Mouse (Mus musculus): ENCODE results near the gene Pex11b. TPM values are rescaled to one million over a fixed set of nuclear protein-coding genes. Genes with fewer than 3 reads are reported as not detected.
"Not testable (repeated sequence)": the region's sequence is repeated elsewhere in the genome, so short reads cannot be mapped to it uniquely, and the experiment has no call there.

Pex11b gene
- polyA plus RNA-seq, 1 experiment: 35.4 TPM

DNA sequence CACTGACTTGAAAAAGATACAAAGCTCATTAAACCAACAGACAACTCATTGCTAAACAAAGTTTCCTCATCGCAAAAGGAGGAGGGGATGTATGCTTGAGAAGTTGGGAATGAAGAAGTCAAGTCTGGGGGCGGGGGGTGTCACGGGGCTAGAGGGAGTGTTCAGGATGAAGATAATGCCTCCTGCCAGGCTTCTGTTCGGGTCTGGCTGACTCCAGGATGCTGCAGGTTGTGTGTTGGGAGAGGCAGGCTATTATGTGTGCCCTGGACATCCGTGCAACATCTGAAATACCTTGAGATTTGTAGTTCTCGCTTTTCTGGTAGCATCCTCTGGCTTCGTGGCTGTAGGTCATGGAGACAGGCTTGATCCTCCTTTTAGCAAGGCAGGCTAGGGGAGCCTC is 43.3 kb downstream of the Pex11b start:
- H3K27ac ChIP-seq (replicated peaks; ENCODE audit: low read depth, low read length): no peak overlapping the region
- H3K4me1 ChIP-seq (ENCODE audit: control insufficient read depth, insufficient read depth, insufficient read length, low read length): no peaks in the 10 kb centered on the region
- H3K4me3 ChIP-seq (ENCODE audit: insufficient read depth, low read depth, low read length): no peak overlapping the region

DNA sequence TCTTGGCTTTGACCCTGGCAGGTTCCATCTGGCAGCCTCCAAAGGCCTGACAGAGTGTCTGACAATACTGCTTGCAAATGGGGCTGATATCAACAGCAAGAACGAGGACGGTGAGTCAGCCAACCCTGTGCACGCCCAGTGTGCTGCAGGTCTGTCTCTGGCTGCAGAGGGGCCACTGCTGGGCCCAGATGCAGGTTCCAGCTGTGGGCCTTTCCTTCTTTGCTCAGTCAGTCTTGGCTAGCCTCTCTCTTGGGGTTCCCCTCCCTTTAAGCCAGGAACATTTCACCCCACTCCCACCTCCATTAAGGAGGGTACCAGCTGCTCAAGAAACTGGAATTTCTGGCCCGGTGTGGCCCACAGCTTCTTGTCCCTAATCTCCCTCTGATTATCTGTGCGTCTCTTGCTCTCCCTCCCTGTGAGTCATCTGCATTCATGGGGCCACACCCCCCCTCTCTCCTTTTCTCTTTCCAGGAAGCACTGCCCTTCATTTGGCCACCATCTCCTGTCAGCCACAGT is 44.0 kb downstream of the Pex11b start:
- H3K27ac ChIP-seq (replicated peaks; ENCODE audit: low read depth, low read length): no peak overlapping the region
- no peak overlapping the region for H3K4me3 ChIP-seq (ENCODE audit: insufficient read depth, low read depth, low read length)
- no peaks in the 10 kb centered on the region for H3K4me1 ChIP-seq (ENCODE audit: control insufficient read depth, insufficient read depth, insufficient read length, low read length)

DNA sequence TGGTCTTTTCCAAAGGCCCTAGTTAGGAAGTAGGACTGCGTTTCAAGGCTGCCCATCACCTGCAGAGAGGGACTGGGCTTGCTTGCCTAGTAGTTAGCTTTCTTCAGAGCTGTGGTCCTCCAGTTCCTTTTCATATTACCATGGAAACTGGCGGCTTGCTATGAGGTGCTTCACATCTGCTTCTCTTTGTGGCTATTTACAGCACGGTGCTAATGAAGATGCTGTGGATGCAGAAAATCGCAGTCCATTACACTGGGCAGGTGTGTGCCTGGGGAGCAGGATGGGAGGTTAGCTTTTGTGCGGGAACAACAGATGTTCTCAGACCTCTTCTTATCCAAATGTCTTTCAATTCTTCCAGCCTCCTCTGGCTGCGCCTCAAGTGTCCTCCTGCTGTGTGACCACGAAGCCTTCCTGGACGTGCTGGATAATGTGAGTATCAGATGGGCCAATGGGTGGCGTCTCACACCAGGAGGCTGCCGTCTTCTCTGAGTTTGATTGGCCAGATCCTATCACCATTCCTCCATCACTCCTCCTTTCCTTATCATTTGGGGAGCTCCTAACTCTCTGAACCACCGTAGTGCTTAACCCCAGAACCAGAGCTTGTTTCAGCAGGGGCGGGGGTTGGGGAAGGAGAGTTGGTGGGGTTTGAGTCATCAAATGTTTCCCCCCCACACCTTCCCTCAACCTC is 45.2 kb downstream of the Pex11b start:
- Histone ChIP-seq H3K27ac (replicated peaks; ENCODE audit: low read depth, low read length) (no peak overlapping the region), H3K4me3 (ENCODE audit: insufficient read depth, low read depth, low read length) (no peak overlapping the region), H3K4me1 (ENCODE audit: control insufficient read depth, insufficient read depth, insufficient read length, low read length) (no peaks in the 10 kb centered on the region)

DNA sequence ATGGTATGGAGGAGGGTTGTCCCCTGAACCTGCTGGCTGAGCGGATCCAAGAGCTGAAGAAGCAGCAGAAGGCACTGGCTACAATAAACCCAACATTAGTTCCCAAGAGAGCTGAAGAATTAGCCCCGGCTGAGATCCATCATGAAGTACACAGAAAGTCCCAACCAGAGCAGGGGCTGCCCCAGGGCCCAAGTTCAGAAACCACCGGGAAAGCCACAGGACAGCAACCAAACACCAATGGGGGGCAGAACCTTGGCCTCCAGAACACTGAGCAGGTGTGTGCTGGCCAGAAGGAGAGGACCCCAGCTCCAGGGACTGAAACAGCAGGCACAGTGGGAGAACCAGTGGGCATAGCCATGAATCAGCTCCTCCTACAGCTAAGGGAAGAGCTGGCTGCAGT is 48.3 kb downstream of the Pex11b start:
- no peak overlapping the region for H3K4me3 ChIP-seq (ENCODE audit: insufficient read depth, low read depth, low read length)
- no peaks in the 10 kb centered on the region for H3K4me1 ChIP-seq (ENCODE audit: control insufficient read depth, insufficient read depth, insufficient read length, low read length)
- H3K27ac ChIP-seq (replicated peaks; ENCODE audit: low read depth, low read length): no peak overlapping the region

DNA sequence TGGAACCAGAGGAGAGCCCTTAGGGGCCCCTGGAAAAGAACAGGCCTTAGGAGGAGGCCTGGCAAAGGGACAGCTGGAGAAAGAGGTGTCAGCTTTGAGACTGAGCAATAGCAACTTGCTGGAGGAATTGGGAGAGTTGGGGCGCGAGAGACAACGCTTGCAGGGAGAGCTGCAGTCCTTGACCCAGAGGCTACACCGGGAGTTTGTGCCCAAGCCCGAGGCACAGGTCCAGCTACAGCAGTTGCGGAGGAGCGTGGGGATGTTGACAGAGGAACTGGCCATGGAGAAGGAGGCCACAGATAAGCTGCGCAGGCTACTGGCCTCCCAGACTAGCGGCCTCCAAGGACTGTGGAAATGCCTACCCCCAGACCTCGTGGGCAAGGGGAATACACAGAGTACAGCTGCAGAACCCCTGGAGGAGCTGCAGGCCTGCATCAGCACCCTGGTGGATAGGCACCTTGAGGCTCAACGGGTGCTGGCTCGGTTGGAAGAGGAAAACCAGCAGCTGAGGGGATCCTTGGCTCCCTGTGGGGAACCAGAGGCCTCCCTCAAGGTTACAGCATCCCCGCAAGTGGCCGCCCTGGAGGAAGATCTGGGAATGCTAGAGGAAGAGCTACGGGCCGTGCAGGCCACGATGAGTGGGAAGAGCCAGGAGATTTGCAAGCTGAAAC is 49.1 kb downstream of the Pex11b start:
- H3K4me3 ChIP-seq (ENCODE audit: insufficient read depth, low read depth, low read length): no peak overlapping the region
- H3K27ac ChIP-seq (replicated peaks; ENCODE audit: low read depth, low read length): no peak overlapping the region
- no peaks in the 10 kb centered on the region for H3K4me1 ChIP-seq (ENCODE audit: control insufficient read depth, insufficient read depth, insufficient read length, low read length)

DNA sequence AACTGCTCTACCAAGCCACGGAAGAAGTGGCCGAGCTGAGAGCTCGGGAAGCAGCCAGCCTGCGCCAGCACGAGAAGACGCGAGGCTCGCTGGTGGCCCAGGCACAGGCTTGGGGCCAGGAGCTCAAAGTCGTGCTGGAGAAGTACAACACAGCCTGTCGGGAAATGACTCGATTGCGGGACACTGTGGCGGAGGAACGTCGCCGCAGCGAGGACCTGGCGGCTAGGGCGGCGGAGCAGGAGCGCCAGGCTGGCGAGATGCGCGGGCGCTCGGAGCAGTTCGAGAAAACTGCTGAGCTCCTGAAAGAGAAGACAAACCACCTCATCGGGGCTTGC is 49.6 kb downstream of the Pex11b start:
- H3K27ac ChIP-seq (replicated peaks; ENCODE audit: low read depth, low read length): no peak overlapping the region
- H3K4me3 ChIP-seq (ENCODE audit: insufficient read depth, low read depth, low read length): 0 out of 2 replicates have a peak overlapping the region, but pooled peaks have one; percentile 23
- H3K4me1 ChIP-seq (ENCODE audit: control insufficient read depth, insufficient read depth, insufficient read length, low read length): no peaks in the 10 kb centered on the region

DNA sequence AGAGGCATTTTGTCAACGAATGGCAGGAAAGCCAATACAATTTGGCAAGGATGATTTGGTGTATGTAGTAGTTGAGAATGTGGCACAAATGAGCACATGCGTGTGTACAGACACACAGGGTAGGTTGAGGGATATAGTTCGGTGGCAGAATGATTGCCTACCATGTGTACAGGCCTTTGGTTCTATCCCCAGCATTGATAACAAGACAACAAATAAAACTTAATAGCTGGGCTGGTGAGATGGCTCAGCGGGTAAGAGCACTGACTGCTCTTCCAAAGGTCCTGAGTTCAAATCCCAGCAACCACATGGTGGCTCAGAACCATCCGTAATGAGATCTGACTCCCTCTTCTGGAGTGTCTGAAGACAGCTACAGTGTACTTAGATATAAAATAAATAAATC is 50.9 kb downstream of the Pex11b start:
- not testable (repeated sequence) for H3K4me1 ChIP-seq (ENCODE audit: control insufficient read depth, insufficient read depth, insufficient read length, low read length); H3K4me3 ChIP-seq (ENCODE audit: insufficient read depth, low read depth, low read length); H3K27ac ChIP-seq (replicated peaks; ENCODE audit: low read depth, low read length)

DNA sequence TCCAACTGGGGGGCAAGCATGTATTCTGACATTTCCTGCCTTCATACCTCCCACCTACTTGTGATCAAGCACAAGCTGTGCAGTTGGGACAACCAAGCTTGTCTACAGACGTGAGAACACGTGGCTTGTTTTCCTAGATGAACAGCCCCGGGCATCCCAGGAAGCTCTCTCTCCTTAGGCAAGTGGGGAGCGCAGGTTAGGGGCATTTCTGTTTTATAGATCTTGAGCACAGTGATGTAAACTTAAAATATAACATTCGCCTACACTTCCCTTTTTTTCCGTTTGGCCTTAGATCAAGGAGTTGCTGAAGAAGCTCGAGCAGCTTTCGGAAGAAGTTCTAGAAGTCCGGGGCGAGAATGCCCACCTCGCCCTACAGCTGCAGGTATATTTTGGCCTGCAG is 53.7 kb downstream of the Pex11b start:
- H3K27ac ChIP-seq (replicated peaks; ENCODE audit: low read depth, low read length): no peak overlapping the region
- H3K4me3 ChIP-seq (ENCODE audit: insufficient read depth, low read depth, low read length): no peak overlapping the region
- H3K4me1 ChIP-seq (ENCODE audit: control insufficient read depth, insufficient read depth, insufficient read length, low read length): no peaks in the 10 kb centered on the region

DNA sequence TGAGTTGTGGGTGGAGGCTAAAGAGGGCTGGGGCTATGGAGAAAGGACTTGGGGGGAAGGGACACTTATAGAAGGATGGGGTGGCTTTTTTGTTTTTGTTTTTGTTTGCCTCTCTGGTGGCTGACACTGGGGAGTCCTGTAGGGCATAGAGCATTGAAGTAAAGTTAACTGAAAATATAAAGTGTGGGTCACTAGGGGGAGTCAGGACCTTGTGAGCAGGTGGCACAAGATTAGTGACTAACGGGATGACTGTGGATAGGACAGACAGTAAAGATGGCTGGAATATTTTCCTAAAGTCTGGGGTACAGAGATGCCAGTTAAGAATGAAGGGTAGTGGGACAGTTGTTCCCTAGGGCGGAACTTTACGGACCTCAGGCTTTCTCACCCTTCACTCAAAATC is 55.1 kb downstream of the Pex11b start:
- Histone ChIP-seq H3K27ac (replicated peaks; ENCODE audit: low read depth, low read length) (no peak overlapping the region), H3K4me3 (ENCODE audit: insufficient read depth, low read depth, low read length) (no peak overlapping the region), H3K4me1 (ENCODE audit: control insufficient read depth, insufficient read depth, insufficient read length, low read length) (no peaks in the 10 kb centered on the region)

DNA sequence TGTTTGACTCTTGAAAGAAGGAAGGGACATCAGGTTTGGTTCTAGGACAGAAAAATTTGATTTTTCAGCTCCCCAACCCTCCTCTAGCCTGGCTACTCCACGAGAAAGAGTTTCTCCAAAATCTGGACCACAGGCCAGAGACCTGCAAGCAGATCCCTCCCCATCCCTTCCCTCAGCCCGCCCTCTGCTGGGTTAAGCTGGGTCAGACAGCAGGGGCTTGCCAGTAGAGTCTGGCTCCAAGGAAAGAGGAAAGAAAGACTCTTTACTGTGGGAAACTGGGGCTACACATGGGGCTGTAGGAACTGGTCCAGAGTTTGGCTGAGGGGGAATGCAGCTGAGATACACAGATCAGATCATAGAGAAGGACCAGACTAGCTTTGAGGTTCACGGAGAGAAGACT is 57.3 kb downstream of the Pex11b start:
- Histone ChIP-seq H3K4me1 (ENCODE audit: control insufficient read depth, insufficient read depth, insufficient read length, low read length) (no peaks in the 10 kb centered on the region), H3K4me3 (ENCODE audit: insufficient read depth, low read depth, low read length) (no peak overlapping the region), H3K27ac (replicated peaks; ENCODE audit: low read depth, low read length) (no peak overlapping the region)

DNA sequence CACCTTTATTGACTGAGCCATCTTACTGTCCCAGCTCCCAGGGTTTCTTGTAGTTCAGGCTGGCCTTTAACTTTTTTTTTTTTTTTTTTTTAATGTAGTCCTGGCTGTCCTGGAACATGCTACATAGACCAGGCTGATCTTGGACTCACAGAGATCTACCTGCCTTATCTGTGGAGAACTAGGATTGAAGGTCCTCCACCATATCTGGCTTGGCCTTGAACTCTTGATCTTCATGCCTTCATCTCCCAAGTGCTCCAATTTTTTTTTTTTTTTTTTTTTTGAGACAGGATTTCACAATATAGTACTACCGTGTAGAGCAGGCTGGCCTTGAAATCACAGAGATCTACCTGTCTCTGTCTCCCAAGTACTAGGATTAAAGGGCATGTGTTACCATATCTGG is 58.4 kb downstream of the Pex11b start:
- no peaks in the 10 kb centered on the region for H3K4me1 ChIP-seq (ENCODE audit: control insufficient read depth, insufficient read depth, insufficient read length, low read length)
- no peak overlapping the region for H3K27ac ChIP-seq (replicated peaks; ENCODE audit: low read depth, low read length)
- H3K4me3 ChIP-seq (ENCODE audit: insufficient read depth, low read depth, low read length): no peak overlapping the region

Other genes starting within 250 kb of the Pex11b start
- gene BC107364, start 183.1 kb upstream of the Pex11b start, polyA plus RNA-seq (2012; ENCODE audit: insufficient read depth, insufficient read length, missing spikeins): not detected in 2 replicates
- gene Hfe2, start 110.2 kb upstream of the Pex11b start, polyA plus RNA-seq (2012; ENCODE audit: insufficient read depth, insufficient read length, missing spikeins): 5.4 and 8.2 TPM in 2 replicates
- gene Txnip, start 77.4 kb upstream of the Pex11b start, polyA plus RNA-seq (2012; ENCODE audit: insufficient read depth, insufficient read length, missing spikeins): 1,091 and 1,303 TPM in 2 replicates
- gene Gm16253, start 58.4 kb upstream of the Pex11b start, polyA plus RNA-seq (2012; ENCODE audit: insufficient read depth, insufficient read length, missing spikeins): not detected in 2 replicates
- gene Polr3gl, start 41.2 kb upstream of the Pex11b start, polyA plus RNA-seq (2012; ENCODE audit: insufficient read depth, insufficient read length, missing spikeins): 39.0 and 72.4 TPM in 2 replicates
- gene Ankrd34a, start 38.7 kb upstream of the Pex11b start, polyA plus RNA-seq (2012; ENCODE audit: insufficient read depth, insufficient read length, missing spikeins): not detected in 2 replicates
- 10.0 and 11.0 TPM in 2 replicates for gene Lix1l, start 34.2 kb upstream of the Pex11b start, polyA plus RNA-seq (2012; ENCODE audit: insufficient read depth, insufficient read length, missing spikeins)
- gene Rbm8a, start 5.4 kb upstream of the Pex11b start, polyA plus RNA-seq (2012; ENCODE audit: insufficient read depth, insufficient read length, missing spikeins): 78.8 and 110 TPM in 2 replicates
- not detected in 2 replicates for gene Gm42957, start 98 bp downstream of the Pex11b start, polyA plus RNA-seq (2012; ENCODE audit: insufficient read depth, insufficient read length, missing spikeins)
- gene Itga10, start 10.2 kb downstream of the Pex11b start, polyA plus RNA-seq (2012; ENCODE audit: insufficient read depth, insufficient read length, missing spikeins): 0.20 and 0.67 TPM in 2 replicates
- 0.29 TPM in 1 of 2 replicates, not detected in the other for gene Ankrd35, start 34.8 kb downstream of the Pex11b start, polyA plus RNA-seq (2012; ENCODE audit: insufficient read depth, insufficient read length, missing spikeins)
- 8.2 and 9.0 TPM in 2 replicates for gene Pias3, start 61.0 kb downstream of the Pex11b start, polyA plus RNA-seq (2012; ENCODE audit: insufficient read depth, insufficient read length, missing spikeins)
- 4.4 and 5.3 TPM in 2 replicates for gene Nudt17, start 73.2 kb downstream of the Pex11b start, polyA plus RNA-seq (2012; ENCODE audit: insufficient read depth, insufficient read length, missing spikeins)
- gene Polr3c, start 92.3 kb downstream of the Pex11b start, polyA plus RNA-seq (2012; ENCODE audit: insufficient read depth, insufficient read length, missing spikeins): 23.7 and 25.5 TPM in 2 replicates
- gene Rnf115, start 92.3 kb downstream of the Pex11b start, polyA plus RNA-seq (2012; ENCODE audit: insufficient read depth, insufficient read length, missing spikeins): 23.6 and 25.6 TPM in 2 replicates
- not detected in 2 replicates for gene Pdzk1, start 193.9 kb downstream of the Pex11b start, polyA plus RNA-seq (2012; ENCODE audit: insufficient read depth, insufficient read length, missing spikeins)
- not detected in 2 replicates for gene Cd160, start 194.0 kb downstream of the Pex11b start, polyA plus RNA-seq (2012; ENCODE audit: insufficient read depth, insufficient read length, missing spikeins)